Mouse (Mus musculus): Measurements from ENCODE around the gene Trim56.
"Not testable (repeated sequence)": the region's sequence is repeated elsewhere in the genome, so short reads cannot be mapped to it uniquely, and the experiment has no call there.

The Trim56 gene

GRCm38 (mm10) chr5:137115866-137116847 lies at the start of gene Trim56:
Gene Trim56 (minus strand): TSS chr5:137116209.
- DNase-seq (ENCODE audit: low spot score), result peak; percentile 82

GRCm38 (mm10) chr5:137161853-137162252 lies 45.8 kb upstream of the Trim56 start:
- DNase-seq (ENCODE audit: low spot score), result no peak

DNA sequence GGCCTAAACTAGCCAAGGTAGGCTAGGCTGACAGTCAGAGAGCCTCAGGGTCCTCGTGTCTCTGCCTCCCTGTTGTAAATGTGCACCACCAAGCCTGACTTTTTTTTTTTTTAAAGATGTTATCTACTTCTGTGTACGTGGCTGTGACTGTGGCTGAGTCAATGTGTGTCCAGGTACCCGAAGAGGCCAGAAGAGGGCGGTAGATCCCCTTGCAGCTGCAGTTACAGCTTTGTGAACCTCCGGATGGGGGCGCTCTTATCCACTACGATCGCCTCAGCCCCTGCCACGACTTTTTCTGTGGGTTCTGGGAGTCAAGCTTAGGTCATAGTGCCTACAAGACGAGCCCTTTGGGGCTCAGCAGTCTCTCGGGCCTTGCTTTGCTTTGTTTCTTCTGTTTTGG lies 43.5 kb upstream of the Trim56 start:
- no peak for DNase-seq (ENCODE audit: low spot score)

GRCm38 (mm10) chr5:137153289-137153688 lies 37.3 kb upstream of the Trim56 start:
- DNase-seq (ENCODE audit: low spot score), result no peak

DNA sequence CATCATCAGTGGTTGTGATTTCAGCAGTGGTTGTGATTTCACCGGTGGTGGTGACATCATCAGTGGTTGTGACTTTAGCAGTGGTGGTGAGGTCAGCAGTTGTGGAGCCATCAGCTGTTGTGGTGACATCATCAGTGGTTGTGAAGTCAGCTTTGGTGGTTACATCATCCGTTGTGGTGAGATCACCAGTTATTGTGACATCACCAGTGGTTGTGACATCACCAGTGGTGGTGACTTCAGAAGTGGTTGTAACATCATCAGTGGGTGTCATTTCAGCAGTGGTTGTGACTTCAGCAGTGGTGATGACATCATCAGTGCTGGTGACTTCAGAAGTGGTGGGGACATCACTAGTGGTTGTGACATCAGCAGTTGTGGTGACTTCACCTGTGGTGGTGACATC lies 36.6 kb upstream of the Trim56 start:
- no peak for DNase-seq (ENCODE audit: low spot score)

DNA sequence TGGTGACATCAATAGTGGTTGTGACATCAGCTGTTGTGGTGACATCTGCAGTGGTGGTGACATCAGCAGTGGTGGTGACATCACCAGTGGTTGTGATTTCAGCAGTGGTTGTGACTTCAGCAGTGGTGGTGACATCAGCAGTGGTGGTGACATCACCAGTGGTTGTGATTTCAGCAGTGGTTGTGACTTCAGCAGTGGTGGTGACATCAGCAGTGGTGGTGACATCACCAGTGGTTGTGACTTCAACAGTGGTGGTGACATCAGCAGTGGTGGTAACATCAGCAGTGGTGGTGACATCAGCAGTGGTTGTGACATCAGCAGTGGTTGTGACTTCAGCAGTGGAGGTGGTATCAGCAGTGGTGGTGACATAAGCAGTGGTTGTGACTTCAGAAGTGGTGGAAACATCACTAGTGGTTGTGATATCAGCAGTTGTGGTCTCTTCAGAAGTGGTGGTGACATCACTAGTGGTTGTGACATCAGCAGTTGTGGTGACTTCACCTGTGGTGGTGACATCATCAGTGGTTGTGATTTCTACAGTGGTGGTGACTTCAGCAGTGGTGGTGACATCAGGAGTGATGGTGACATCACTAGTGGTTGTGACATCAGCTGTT lies 33.4 kb upstream of the Trim56 start, which contains the start of gene Muc3:
Gene Muc3, minus strand, starts transcription at position 51 of the 611 bp plus-strand sequence.
- not testable (repeated sequence) for DNase-seq (ENCODE audit: low spot score)

DNA sequence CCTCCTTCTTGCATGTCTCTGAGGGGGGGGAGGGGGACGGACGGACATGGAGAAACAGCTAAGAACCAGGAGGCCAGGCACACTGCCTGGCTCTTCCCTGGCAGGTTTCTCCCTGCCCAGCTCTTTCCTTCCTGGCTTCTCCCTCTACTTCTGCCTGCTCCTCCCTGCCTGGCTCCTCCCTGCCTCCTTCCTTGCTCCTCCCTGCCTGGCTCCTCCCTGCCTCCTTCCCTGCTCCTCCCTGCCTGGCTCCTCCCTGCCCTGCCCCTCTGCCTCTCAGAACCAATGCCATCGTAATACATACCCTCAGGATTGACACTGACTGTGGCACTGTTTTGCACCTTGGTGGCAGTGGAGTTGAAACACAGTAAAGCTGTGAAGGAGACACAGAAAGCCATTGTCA lies 24.8 kb upstream of the Trim56 start:
- DNase-seq (ENCODE audit: low spot score), result no peak

GRCm38 (mm10) chr5:137138977-137139376 lies 23.0 kb upstream of the Trim56 start:
- no peak for DNase-seq (ENCODE audit: low spot score)

GRCm38 (mm10) chr5:137134959-137135358 lies 18.9 kb upstream of the Trim56 start:
- DNase-seq (ENCODE audit: low spot score), result no peak

GRCm38 (mm10) chr5:137131490-137131889 lies 15.5 kb upstream of the Trim56 start:
- DNase-seq (ENCODE audit: low spot score), result no peak

- no peak for DNase-seq (ENCODE audit: low spot score)
These were observed 13.3 kb upstream of the Trim56 start for GRCm38 (mm10) chr5:137129281-137129680.

- no peak for DNase-seq (ENCODE audit: low spot score)
These were observed 7.5 kb upstream of the Trim56 start for GRCm38 (mm10) chr5:137123516-137123915.

- DNase-seq (ENCODE audit: low spot score), result peak; percentile 60
These were observed 6.7 kb upstream of the Trim56 start for GRCm38 (mm10) chr5:137122686-137123193.

- no peak for DNase-seq (ENCODE audit: low spot score)
These were observed 5.3 kb upstream of the Trim56 start for GRCm38 (mm10) chr5:137121280-137121679.

DNA sequence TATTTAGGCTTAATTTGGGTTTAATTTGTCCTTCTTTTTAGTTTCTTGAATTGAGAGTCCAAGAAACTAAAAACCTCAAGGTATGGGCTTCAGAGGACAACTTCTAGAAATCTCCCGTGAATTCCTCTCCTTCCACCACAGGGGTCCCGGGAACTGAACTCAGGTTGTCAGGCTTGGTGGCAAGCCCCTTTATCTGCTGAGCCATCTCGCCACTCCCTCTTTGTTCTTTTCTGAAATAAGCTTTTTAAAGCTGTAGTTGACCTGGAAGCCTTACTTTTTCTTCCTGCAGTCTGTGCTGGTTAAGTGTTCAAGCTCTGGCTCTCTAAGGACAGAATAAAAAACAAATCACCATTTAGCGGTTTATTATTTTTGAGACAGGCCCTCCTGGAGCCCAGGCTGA lies 2.9 kb upstream of the Trim56 start:
- no peak for DNase-seq (ENCODE audit: low spot score)

DNA sequence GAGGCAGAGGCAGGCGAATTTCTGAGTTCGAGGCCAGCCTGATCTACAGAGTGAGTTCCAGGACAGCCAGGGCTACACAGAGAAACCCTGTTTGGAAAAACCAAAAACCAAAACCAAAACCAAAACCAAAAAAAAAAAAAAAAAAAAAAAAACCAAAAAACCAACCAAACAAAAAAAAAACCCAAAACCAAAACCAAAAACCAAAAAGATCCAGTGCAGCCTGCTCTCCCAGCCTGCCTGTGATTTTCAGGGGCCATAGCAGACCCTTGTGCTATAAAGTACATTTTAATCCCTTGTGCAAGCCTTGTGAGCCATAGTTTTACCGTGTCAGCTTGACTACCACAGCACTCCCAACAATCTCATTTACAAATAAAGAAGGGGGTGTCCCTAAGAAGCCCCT lies 2.0 kb upstream of the Trim56 start:
- not testable (repeated sequence) for DNase-seq (ENCODE audit: low spot score)

DNA sequence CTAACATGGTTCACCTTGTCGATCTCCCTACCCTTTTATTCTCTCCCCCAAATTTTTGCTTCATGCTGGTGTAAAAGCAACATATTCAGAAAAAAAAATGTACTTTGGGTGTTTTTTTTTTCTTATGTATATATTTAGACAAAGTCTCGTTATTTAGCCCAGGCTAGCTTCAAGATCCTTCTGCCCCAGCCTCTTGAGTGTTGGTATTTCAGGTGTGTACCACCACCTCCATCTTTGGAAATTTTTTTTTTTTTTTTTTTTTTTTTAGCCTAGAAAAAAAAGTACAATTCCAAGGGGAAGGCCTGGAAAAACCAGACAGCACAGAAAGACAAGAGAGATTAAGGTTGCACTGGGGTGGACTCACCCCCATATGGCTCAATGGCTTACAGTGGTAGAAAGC lies 978 bp upstream of the Trim56 start:
- no peak for DNase-seq (ENCODE audit: low spot score)

GRCm38 (mm10) chr5:137114891-137115561 lies 983 bp downstream of the Trim56 start:
- no peak for DNase-seq (ENCODE audit: low spot score)

DNA sequence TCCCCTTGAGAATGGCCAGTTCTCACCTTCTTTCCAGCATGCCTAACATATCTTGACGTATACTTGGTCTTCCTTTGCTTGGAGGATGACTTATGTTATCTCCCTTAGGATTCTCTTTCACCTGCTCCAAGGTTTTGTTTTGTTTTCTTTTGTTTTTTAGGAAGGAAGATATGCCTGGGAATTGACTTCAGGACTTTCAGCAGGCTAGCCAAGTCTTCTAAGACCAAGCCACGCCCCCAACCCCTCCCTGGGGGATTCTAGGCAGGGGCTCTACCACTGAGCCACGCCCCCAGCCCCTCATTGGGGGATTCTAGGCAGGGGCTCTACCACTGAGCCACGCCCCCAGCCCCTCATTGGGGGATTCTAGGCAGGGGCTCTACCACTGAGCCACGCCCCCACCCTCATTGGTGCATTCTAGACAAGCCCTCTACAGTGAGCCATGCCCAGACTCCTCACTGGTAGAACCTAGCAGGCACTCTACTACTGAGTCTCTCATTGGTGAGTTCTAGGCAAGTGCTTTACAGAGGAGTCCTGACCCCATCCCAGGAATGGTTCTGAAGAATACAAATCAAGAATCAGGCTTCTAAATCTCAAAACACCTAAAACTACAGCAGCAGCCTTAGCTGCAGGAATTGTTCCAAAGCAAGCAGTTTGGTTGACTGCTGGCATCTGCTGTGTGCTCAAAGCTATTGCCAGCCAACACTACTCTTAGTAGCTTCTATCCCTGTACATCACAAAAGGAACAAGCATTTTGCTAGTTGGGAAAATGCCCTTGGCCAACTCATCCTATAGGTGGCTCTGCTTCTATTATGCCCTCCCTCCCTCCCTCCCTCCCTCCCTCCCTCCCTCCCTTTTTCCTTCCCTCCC lies 4.2 kb downstream of the Trim56 start:
- DNase-seq (ENCODE audit: low spot score), result no peak

DNA sequence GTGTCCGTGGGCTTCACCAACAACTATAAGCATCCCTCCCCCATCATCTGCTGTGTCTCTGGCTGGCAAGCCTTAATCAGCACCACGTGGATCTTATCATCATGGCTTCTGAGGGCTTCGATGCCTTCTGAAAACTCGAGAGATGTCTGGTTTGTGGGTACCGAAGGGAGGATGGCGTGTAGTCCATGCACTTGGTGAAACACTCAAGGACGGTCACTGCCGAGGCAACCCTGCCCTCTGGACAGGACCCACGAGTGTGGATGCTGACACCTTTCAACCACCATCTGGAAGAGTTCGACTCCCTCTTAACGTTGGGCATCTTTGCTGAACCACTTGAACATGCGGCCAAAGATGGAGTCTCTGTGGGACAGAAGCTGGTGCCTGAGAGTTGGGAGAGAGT lies 5.1 kb downstream of the Trim56 start:
- no peak for DNase-seq (ENCODE audit: low spot score)

GRCm38 (mm10) chr5:137109941-137110593 lies 5.9 kb downstream of the Trim56 start:
- DNase-seq (ENCODE audit: low spot score), result no peak
